Mouse (Mus musculus): ENCODE measurements around the gene Arid3c.
"Not testable (repeated sequence)": the region's sequence is repeated elsewhere in the genome, so short reads cannot be mapped to it uniquely, and the experiment has no call there.

DNA sequence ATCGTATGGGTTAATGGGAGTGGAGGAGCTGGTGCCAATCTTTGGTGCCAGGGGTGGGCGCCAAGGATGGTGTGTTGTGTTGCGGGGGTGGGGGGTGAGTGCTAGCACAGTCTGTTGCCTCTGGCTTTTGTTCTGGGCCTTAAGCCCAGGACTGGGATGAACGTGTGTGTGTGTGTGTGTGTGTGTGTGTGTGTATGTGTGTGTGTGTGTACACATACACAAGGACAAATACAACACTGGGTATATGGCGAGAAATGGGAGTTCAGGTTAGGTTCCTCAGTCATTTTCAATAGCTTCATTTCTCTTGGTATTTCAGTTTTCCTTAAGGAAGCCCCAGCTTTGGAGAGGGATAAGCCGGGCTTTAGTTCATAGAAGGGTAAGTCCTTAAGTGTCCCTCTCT is 32.2 kb upstream of the Arid3c start:
- TF ChIP-seq GATA1 (IDR thresholded peaks at IDR 0.05; ENCODE audit: borderline replicate concordance, low read length); FLI1 (IDR thresholded peaks at IDR 0.05; ENCODE audit: low read length): not testable (repeated sequence)
